In the genomic region with DNA sequence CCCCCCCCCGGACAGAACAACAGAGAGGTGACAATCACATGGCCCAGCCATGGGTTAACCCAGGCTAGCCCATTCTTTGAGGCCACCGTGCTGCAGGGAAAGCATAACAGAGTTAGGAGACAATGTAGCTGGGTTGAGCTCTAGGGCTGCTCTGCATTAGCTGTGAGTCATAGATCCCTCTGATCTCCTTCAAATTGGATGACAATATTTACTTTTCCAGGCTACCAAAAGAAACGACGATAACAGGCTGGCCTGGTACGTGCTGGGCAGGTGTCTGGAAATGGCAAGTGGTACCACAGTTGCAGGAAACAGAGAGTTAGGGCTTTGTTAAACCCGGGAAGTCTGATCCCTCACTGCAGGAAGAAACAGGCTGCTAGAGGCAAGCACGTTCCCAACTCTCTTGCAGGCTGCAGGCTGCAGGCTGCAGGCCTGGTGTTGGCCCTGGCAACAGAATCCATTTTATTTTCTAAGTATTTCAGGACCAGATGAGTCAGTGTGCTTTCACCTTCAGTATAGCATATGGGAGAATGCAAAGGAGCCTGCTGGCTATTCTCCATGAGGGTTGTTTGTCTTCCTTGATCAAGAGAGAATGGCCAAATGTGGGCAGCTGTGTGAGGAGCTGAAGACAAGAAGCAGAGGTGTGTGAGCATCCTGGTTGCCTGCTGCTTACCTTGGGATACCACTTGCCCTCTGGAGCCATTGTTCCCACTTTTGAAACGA, we compare ENCODE assay signal across 17 mouse cellular contexts.
DNase-seq lines count a peak whose midpoint lies in the region; ATAC-seq and TF ChIP-seq lines count a peak whose summit lies in the region.
"Had no signal": no experiment of that assay in that cellular context is flagged by ENCODE, and none has a peak within 500 bp of the region (broad histone marks: within the 10 kb centered on the region; RNA-seq: fewer than 3 reads in every experiment).

No protein-coding gene starts in this region.

- H3K9me3 ChIP-seq in kidney, embryonic 14.5 days (ENCODE audit: control insufficient read depth, low read length): no peaks in the 10 kb centered on the region
- H3K9me3 ChIP-seq in lung, embryonic 16.5 days (ENCODE audit: control insufficient read depth, low read length): no peaks in the 10 kb centered on the region
- no peaks in the 10 kb centered on the region for H3K9me3 ChIP-seq in embryonic facial prominence, embryonic 10.5 days
- H3K9me3 ChIP-seq in stomach, embryonic 15.5 days: no peaks in the 10 kb centered on the region
- H3K9me3 ChIP-seq in hindbrain, embryonic 11.5 days (ENCODE audit: control insufficient read depth, low read length): no peaks in the 10 kb centered on the region
- H3K9me3 ChIP-seq in midbrain, embryonic 16.5 days (replicated peaks; ENCODE audit: control insufficient read depth, low read length, poor library complexity, severe bottlenecking): no peaks in the 10 kb centered on the region
- H3K9me3 ChIP-seq: limb, embryonic 15.5 days; megakaryocyte, embryonic 14.5 days had no signal

- H3K4me1 ChIP-seq in kidney, embryonic 14.5 days (ENCODE audit: control insufficient read depth, insufficient read depth, low read length): peaks cover 20% of the 10 kb centered on the region
- peaks cover 10% of the 10 kb centered on the region; the same call in 1 of the 2 replicates for H3K4me1 ChIP-seq in lung, embryonic 16.5 days (replicated peaks; ENCODE audit: control insufficient read depth, insufficient read depth, low read length)
- no peaks in the 10 kb centered on the region for H3K4me1 ChIP-seq in lung, adult 2 months (ENCODE audit: control insufficient read depth, insufficient read depth, low read length)
- peaks cover 20% of the 10 kb centered on the region for H3K4me1 ChIP-seq in embryonic facial prominence, embryonic 10.5 days
- H3K4me1 ChIP-seq in stomach, embryonic 15.5 days: 0 out of 2 replicates have a peak, but pooled peaks cover 4% of the 10 kb centered on the region
- H3K4me1 ChIP-seq in hindbrain, embryonic 11.5 days (replicated peaks; ENCODE audit: control insufficient read depth, insufficient read depth, low read length): no peaks in the 10 kb centered on the region
- H3K4me1 ChIP-seq in midbrain, embryonic 16.5 days (ENCODE audit: control insufficient read depth, insufficient read depth, low read length): no peaks in the 10 kb centered on the region
- H3K4me1 ChIP-seq: megakaryocyte, embryonic 14.5 days had no signal

- TF ChIP-seq CTCF in lung, adult 2 months (IDR thresholded peaks at IDR 0.05; ENCODE audit: insufficient read depth, low read length): no peak

- no peak overlapping the region for H3K4me2 ChIP-seq in kidney, embryonic 14.5 days (replicated peaks; ENCODE audit: low read depth, low read length)
- H3K4me2 ChIP-seq in lung, embryonic 16.5 days (ENCODE audit: low read depth, low read length): no peak overlapping the region
- H3K4me2 ChIP-seq in stomach, embryonic 15.5 days: no peak overlapping the region
- no peak overlapping the region for H3K4me2 ChIP-seq in hindbrain, embryonic 11.5 days (replicated peaks; ENCODE audit: low read depth, low read length)
- no peak overlapping the region for H3K4me2 ChIP-seq in midbrain, embryonic 16.5 days (ENCODE audit: low read length)
- H3K4me2 ChIP-seq: heart, embryonic 11.5 days; limb, embryonic 15.5 days had no signal

- WGBS in kidney, embryonic 14.5 days: 65% methylated on average over 8 of the region's 8 CpGs
- WGBS in lung, embryonic 16.5 days: 46% methylated on average over 8 of the region's 8 CpGs
- WGBS in lung, adult 2 months: 37% methylated on average over 8 of the region's 8 CpGs
- 74% methylated on average over 8 of the region's 8 CpGs for WGBS in embryonic facial prominence, embryonic 10.5 days
- WGBS in stomach, embryonic 15.5 days: 47% methylated on average over 8 of the region's 8 CpGs
- 77% methylated on average over 8 of the region's 8 CpGs for WGBS in hindbrain, embryonic 11.5 days
- WGBS in midbrain, embryonic 16.5 days: 70% methylated on average over 8 of the region's 8 CpGs

- no peak for DNase-seq in kidney, adult 8-10 months
- DNase-seq in lung, adult 2 months: no peak
- DNase-seq in embryonic facial prominence, embryonic 10.5 days (ENCODE audit: low spot score): no peak
- DNase-seq in hindbrain, embryonic 11.5 days (ENCODE audit: low spot score): no peak
- DNase-seq: adrenal gland, adult 8-10 months; cerebellum, adult 9-10 months; gastrocnemius, postnatal 25 days; liver, postnatal 0 days; thymus, adult 18-20 months had no signal

- peak overlapping the region; percentile 2; the same call in 1 of the 2 replicates for H3K27ac ChIP-seq in kidney, embryonic 14.5 days (ENCODE audit: low read depth, low read length)
- peak overlapping the region; percentile 42 for H3K27ac ChIP-seq in lung, embryonic 16.5 days (ENCODE audit: low read length)
- H3K27ac ChIP-seq in embryonic facial prominence, embryonic 10.5 days (replicated peaks): peak overlapping the region; percentile 35
- H3K27ac ChIP-seq in stomach, embryonic 15.5 days: peak overlapping the region; percentile 74
- no peak overlapping the region for H3K27ac ChIP-seq in hindbrain, embryonic 11.5 days (ENCODE audit: low read depth, low read length)
- no peak overlapping the region for H3K27ac ChIP-seq in midbrain, embryonic 16.5 days (ENCODE audit: low read length)
- H3K27ac ChIP-seq: limb, embryonic 15.5 days had no signal

- no peak overlapping the region; the same call in 1 of the 2 replicates for H3K9ac ChIP-seq in kidney, embryonic 14.5 days (ENCODE audit: low read depth, low read length)
- no peak overlapping the region for H3K9ac ChIP-seq in lung, embryonic 16.5 days (ENCODE audit: low read length)
- H3K9ac ChIP-seq in stomach, embryonic 15.5 days: no peak overlapping the region
- H3K9ac ChIP-seq in hindbrain, embryonic 11.5 days (ENCODE audit: low read depth, low read length): no peak overlapping the region
- no peak overlapping the region for H3K9ac ChIP-seq in midbrain, embryonic 16.5 days (ENCODE audit: low read depth, low read length)
- H3K9ac ChIP-seq: limb, embryonic 15.5 days; liver, postnatal 0 days had no signal

- no peak for ATAC-seq in kidney, embryonic 14.5 days (ENCODE audit: low FRiP score, low TSS enrichment)
- peak; percentile 51 for ATAC-seq in lung, embryonic 16.5 days (ENCODE audit: low read depth)
- ATAC-seq in stomach, embryonic 15.5 days (ENCODE audit: insufficient read depth, low FRiP score, low read depth): peak; percentile 80
- ATAC-seq in hindbrain, embryonic 11.5 days (ENCODE audit: low FRiP score): no peak
- no peak for ATAC-seq in midbrain, embryonic 16.5 days
- ATAC-seq: liver, postnatal 0 days had no signal

- no peaks in the 10 kb centered on the region for H3K27me3 ChIP-seq in kidney, embryonic 14.5 days (ENCODE audit: control insufficient read depth, insufficient read depth, low read length)
- H3K27me3 ChIP-seq in lung, embryonic 16.5 days (ENCODE audit: control insufficient read depth, insufficient read depth, low read depth, low read length): no peaks in the 10 kb centered on the region
- H3K27me3 ChIP-seq in embryonic facial prominence, embryonic 10.5 days (replicated peaks; ENCODE audit: low read depth, poor library complexity, severe bottlenecking): peaks cover 6% of the 10 kb centered on the region
- H3K27me3 ChIP-seq in stomach, embryonic 15.5 days (replicated peaks): no peaks in the 10 kb centered on the region
- no peaks in the 10 kb centered on the region for H3K27me3 ChIP-seq in hindbrain, embryonic 11.5 days (ENCODE audit: control insufficient read depth, insufficient read depth, low read length)
- H3K27me3 ChIP-seq in midbrain, embryonic 16.5 days (ENCODE audit: control insufficient read depth, insufficient read depth, low read depth, low read length): no peaks in the 10 kb centered on the region
- H3K27me3 ChIP-seq: limb, embryonic 15.5 days had no signal

- TF ChIP-seq POLR2A in lung, adult 2 months (IDR thresholded peaks at IDR 0.05; ENCODE audit: borderline replicate concordance, extremely low read depth, low read depth, low read length): no peak

- no peaks in the 10 kb centered on the region for H3K36me3 ChIP-seq in kidney, embryonic 14.5 days (ENCODE audit: control insufficient read depth, insufficient read depth, low read length)
- no peaks in the 10 kb centered on the region for H3K36me3 ChIP-seq in lung, embryonic 16.5 days (ENCODE audit: control insufficient read depth, insufficient read depth, low read length)
- H3K36me3 ChIP-seq in embryonic facial prominence, embryonic 10.5 days (replicated peaks): no peaks in the 10 kb centered on the region
- no peaks in the 10 kb centered on the region for H3K36me3 ChIP-seq in stomach, embryonic 15.5 days
- no peaks in the 10 kb centered on the region for H3K36me3 ChIP-seq in hindbrain, embryonic 11.5 days (ENCODE audit: control insufficient read depth, insufficient read depth, low read length)
- no peaks in the 10 kb centered on the region for H3K36me3 ChIP-seq in midbrain, embryonic 16.5 days (ENCODE audit: control insufficient read depth, insufficient read depth, low read length)
- H3K36me3 ChIP-seq: G1E; limb, embryonic 15.5 days had no signal

- H3K4me3 ChIP-seq in kidney, embryonic 14.5 days (ENCODE audit: low read length): no peak overlapping the region
- H3K4me3 ChIP-seq in lung, embryonic 16.5 days (ENCODE audit: low read length): no peak overlapping the region
- no peak overlapping the region for H3K4me3 ChIP-seq in lung, adult 2 months (replicated peaks; ENCODE audit: extremely low read depth, low read depth, low read length)
- H3K4me3 ChIP-seq in embryonic facial prominence, embryonic 10.5 days: no peak overlapping the region
- no peak overlapping the region for H3K4me3 ChIP-seq in stomach, embryonic 15.5 days (replicated peaks)
- no peak overlapping the region for H3K4me3 ChIP-seq in hindbrain, embryonic 11.5 days (ENCODE audit: low read depth, low read length)
- no peak overlapping the region for H3K4me3 ChIP-seq in midbrain, embryonic 16.5 days (ENCODE audit: low read depth, low read length)
- H3K4me3 ChIP-seq: limb, embryonic 15.5 days; megakaryocyte, embryonic 14.5 days had no signal

Comparison
In these comparisons a context has a peak if more than half of its experiments do, and no peak if none do; other contexts are left out.
1. ATAC-seq: peak in lung, embryonic 16.5 days (single experiment) and stomach, embryonic 15.5 days (single experiment); none in kidney, embryonic 14.5 days (single experiment), hindbrain, embryonic 11.5 days (single experiment) and midbrain, embryonic 16.5 days (single experiment).
2. H3K27ac ChIP-seq: peak in kidney, embryonic 14.5 days (single experiment), lung, embryonic 16.5 days (single experiment), embryonic facial prominence, embryonic 10.5 days (single experiment) and stomach, embryonic 15.5 days (single experiment); none in hindbrain, embryonic 11.5 days (single experiment) and midbrain, embryonic 16.5 days (single experiment).